9 mouse cellular contexts compared by ENCODE assay signal in the genomic region with DNA sequence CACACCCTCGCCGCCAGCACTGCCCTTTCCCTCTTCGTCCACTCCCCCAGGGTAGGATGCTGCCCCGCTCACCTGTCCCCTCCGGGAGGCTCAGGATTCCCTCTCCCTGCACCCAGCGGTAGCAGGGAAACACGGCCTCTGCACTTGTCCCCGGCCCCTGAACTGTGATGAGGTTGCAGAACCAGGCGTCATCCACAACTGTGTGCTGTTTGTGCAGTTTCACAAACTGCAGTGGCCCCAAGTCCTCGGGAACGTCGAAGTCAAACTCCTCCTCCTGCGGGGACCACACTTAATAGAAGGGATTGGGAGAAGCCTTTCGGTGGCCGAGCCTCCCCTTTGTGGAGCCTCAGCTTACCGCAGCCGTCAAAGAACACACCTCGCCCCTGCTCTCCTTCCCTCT. TPM values are rescaled to one million over a fixed set of nuclear protein-coding genes. Genes with fewer than 3 reads are reported as not detected.
DNase-seq lines count a peak whose midpoint lies in the region; ATAC-seq and TF ChIP-seq lines count a peak whose summit lies in the region.
"Had no signal": no experiment of that assay in that cellular context is flagged by ENCODE, and none has a peak within 500 bp of the region (broad histone marks: within the 10 kb centered on the region; RNA-seq: fewer than 3 reads in every experiment).

No protein-coding gene starts in this region.

- WGBS in heart, embryonic 13.5 days, result 4% methylated on average over 18 of the region's 18 CpGs
- WGBS in hindbrain, postnatal 0 days, result 4% methylated on average over 18 of the region's 18 CpGs
- WGBS in midbrain, embryonic 16.5 days, result 5% methylated on average over 18 of the region's 18 CpGs

- H3K36me3 ChIP-seq in heart, embryonic 13.5 days, result no peaks in the 10 kb centered on the region
- no peaks in the 10 kb centered on the region for H3K36me3 ChIP-seq in hindbrain, postnatal 0 days (ENCODE audit: insufficient read depth, low read length)
- H3K36me3 ChIP-seq in midbrain, embryonic 16.5 days (ENCODE audit: control insufficient read depth, insufficient read depth, low read length), result no peaks in the 10 kb centered on the region
- H3K36me3 ChIP-seq: G1E had no signal

- no peak for DNase-seq in heart, postnatal 14 days
- no peak for DNase-seq in hindbrain, postnatal 0 days (ENCODE audit: low spot score)
- DNase-seq in urinary bladder, postnatal 25 days (ENCODE audit: low spot score), result no peak
- no peak for DNase-seq in right cerebral cortex, postnatal 36 days (ENCODE audit: low spot score in 2 of 2)
- DNase-seq in urinary bladder, adult 18-20 months (ENCODE audit: low spot score in 2 of 2), result no peak

- H3K4me1 ChIP-seq in heart, embryonic 13.5 days, result peaks cover 19% of the 10 kb centered on the region
- H3K4me1 ChIP-seq in hindbrain, postnatal 0 days (ENCODE audit: insufficient read depth, low read length), result no peaks in the 10 kb centered on the region
- no peaks in the 10 kb centered on the region for H3K4me1 ChIP-seq in midbrain, embryonic 16.5 days (ENCODE audit: control insufficient read depth, insufficient read depth, low read length)

- H3K9me3 ChIP-seq in heart, embryonic 13.5 days, result no peaks in the 10 kb centered on the region
- H3K9me3 ChIP-seq in hindbrain, postnatal 0 days (ENCODE audit: low read length), result no peaks in the 10 kb centered on the region
- no peaks in the 10 kb centered on the region for H3K9me3 ChIP-seq in midbrain, embryonic 16.5 days (replicated peaks; ENCODE audit: control insufficient read depth, low read length, poor library complexity, severe bottlenecking)
- H3K9me3 ChIP-seq: G1E had no signal

- peak overlapping the region; percentile 75 for H3K9ac ChIP-seq in heart, embryonic 13.5 days
- no peak overlapping the region for H3K9ac ChIP-seq in hindbrain, postnatal 0 days (replicated peaks; ENCODE audit: low read length)
- no peak overlapping the region for H3K9ac ChIP-seq in midbrain, embryonic 16.5 days (ENCODE audit: low read depth, low read length)

- H3K27ac ChIP-seq in heart, embryonic 13.5 days (replicated peaks), result no peak overlapping the region
- no peak overlapping the region for H3K27ac ChIP-seq in hindbrain, postnatal 0 days
- H3K27ac ChIP-seq in midbrain, embryonic 16.5 days (ENCODE audit: low read length), result no peak overlapping the region

- intact Hi-C loops in heart, postnatal 14 days (cut with DNase I), result no loop called here

- no peak for ATAC-seq in heart, embryonic 13.5 days (ENCODE audit: extremely low read depth, insufficient number of reproducible peaks, low FRiP score, low TSS enrichment)
- peak; percentile 28; the same call in 1 of the 2 replicates for ATAC-seq in common myeloid progenitor, adult 5-6 weeks (replicated peaks; ENCODE audit: low read depth, poor library complexity, severe bottlenecking)
- ATAC-seq in hindbrain, postnatal 0 days, result no peak
- no peak for ATAC-seq in midbrain, embryonic 16.5 days

- peak overlapping the region; percentile 74 for H3K4me2 ChIP-seq in heart, embryonic 13.5 days
- H3K4me2 ChIP-seq in hindbrain, postnatal 0 days (ENCODE audit: low read depth, low read length), result peak overlapping the region; percentile 45
- peak overlapping the region; percentile 4; the same call in 1 of the 2 replicates for H3K4me2 ChIP-seq in midbrain, embryonic 16.5 days (ENCODE audit: low read length)

- H3K27me3 ChIP-seq in heart, embryonic 13.5 days (replicated peaks), result peaks cover 72% of the 10 kb centered on the region
- H3K27me3 ChIP-seq in hindbrain, postnatal 0 days (ENCODE audit: insufficient read depth, low read length), result peaks cover 21% of the 10 kb centered on the region
- H3K27me3 ChIP-seq in midbrain, embryonic 16.5 days (ENCODE audit: control insufficient read depth, insufficient read depth, low read depth, low read length), result peaks cover 43% of the 10 kb centered on the region

- no peak for TF ChIP-seq CTCF in hindbrain, postnatal 0 days (IDR thresholded peaks at IDR 0.05; ENCODE audit: low read depth)

- peak overlapping the region; percentile 50 for H3K4me3 ChIP-seq in heart, embryonic 13.5 days
- peak overlapping the region; percentile 23; the same call in 1 of the 2 replicates for H3K4me3 ChIP-seq in hindbrain, postnatal 0 days (ENCODE audit: low read length)
- H3K4me3 ChIP-seq in midbrain, embryonic 16.5 days (ENCODE audit: low read depth, low read length), result no peak overlapping the region

RNA-seq across cellular contexts. Expression of a gene that starts 0.8 kb away (rescaled TPM):
- polyA plus RNA-seq in heart, embryonic 13.5 days (2015; fragmentation: Nextera tagmentation; extraction: Ambion mirVana), result 2.5 and 3.5 TPM in 2 replicates
- total RNA-seq in heart, postnatal 14 days (2021), result 1 to 10 TPM; 2.7 to 3.1 TPM
- total RNA-seq in common myeloid progenitor, adult 5-6 weeks (2017), result 0.37 TPM in 1 of 2 replicates, not detected in the other
- total RNA-seq in hindbrain, postnatal 0 days (2014; rRNA removed), result 0.16 and 0.36 TPM in 2 replicates
- polyA plus RNA-seq in hindbrain, postnatal 0 days (2015; fragmentation: Nextera tagmentation; extraction: Ambion mirVana), result 0.32 and 0.49 TPM in 2 replicates
- polyA plus RNA-seq in midbrain, embryonic 16.5 days (2015; fragmentation: Nextera tagmentation; extraction: Ambion mirVana), result 0.34 and 0.49 TPM in 2 replicates

RNA-seq across cellular contexts. Expression of a gene that starts 14.7 kb away (rescaled TPM):
- polyA plus RNA-seq in heart, embryonic 13.5 days (2015; fragmentation: Nextera tagmentation; extraction: Ambion mirVana), result 214 and 235 TPM in 2 replicates
- total RNA-seq in heart, postnatal 14 days (2021), result 10 to 100 TPM; 89.0 to 96.3 TPM
- 25.7 and 49.9 TPM in 2 replicates for total RNA-seq in common myeloid progenitor, adult 5-6 weeks (2017)
- 85.4 and 88.6 TPM in 2 replicates for total RNA-seq in hindbrain, postnatal 0 days (2014; rRNA removed)
- polyA plus RNA-seq in hindbrain, postnatal 0 days (2015; fragmentation: Nextera tagmentation; extraction: Ambion mirVana), result 597 and 610 TPM in 2 replicates
- polyA plus RNA-seq in midbrain, embryonic 16.5 days (2015; fragmentation: Nextera tagmentation; extraction: Ambion mirVana), result 368 and 379 TPM in 2 replicates

RNA-seq across cellular contexts. Expression of a gene that starts 14.7 kb away (rescaled TPM):
- 9.0 and 9.5 TPM in 2 replicates for polyA plus RNA-seq in heart, embryonic 13.5 days (2015; fragmentation: Nextera tagmentation; extraction: Ambion mirVana)
- 1 to 10 TPM; 3.1 to 3.2 TPM for total RNA-seq in heart, postnatal 14 days (2021)
- total RNA-seq in common myeloid progenitor, adult 5-6 weeks (2017), result not detected in 2 replicates
- 1.9 and 2.8 TPM in 2 replicates for total RNA-seq in hindbrain, postnatal 0 days (2014; rRNA removed)
- polyA plus RNA-seq in hindbrain, postnatal 0 days (2015; fragmentation: Nextera tagmentation; extraction: Ambion mirVana), result 14.2 and 15.2 TPM in 2 replicates
- 12.0 and 12.7 TPM in 2 replicates for polyA plus RNA-seq in midbrain, embryonic 16.5 days (2015; fragmentation: Nextera tagmentation; extraction: Ambion mirVana)

RNA-seq across cellular contexts. Expression of a gene that starts 16.6 kb away (rescaled TPM):
- polyA plus RNA-seq in heart, embryonic 13.5 days (2015; fragmentation: Nextera tagmentation; extraction: Ambion mirVana), result 125 and 137 TPM in 2 replicates
- 10 to 100 TPM; 34.7 to 38.4 TPM for total RNA-seq in heart, postnatal 14 days (2021)
- total RNA-seq in common myeloid progenitor, adult 5-6 weeks (2017), result 43.5 and 49.9 TPM in 2 replicates
- 61.6 and 96.0 TPM in 2 replicates for total RNA-seq in hindbrain, postnatal 0 days (2014; rRNA removed)
- polyA plus RNA-seq in hindbrain, postnatal 0 days (2015; fragmentation: Nextera tagmentation; extraction: Ambion mirVana), result 172 and 185 TPM in 2 replicates
- polyA plus RNA-seq in midbrain, embryonic 16.5 days (2015; fragmentation: Nextera tagmentation; extraction: Ambion mirVana), result 165 and 167 TPM in 2 replicates

RNA-seq across cellular contexts. Expression of a gene that starts 24.7 kb away (rescaled TPM):
- 17.8 and 18.3 TPM in 2 replicates for polyA plus RNA-seq in heart, embryonic 13.5 days (2015; fragmentation: Nextera tagmentation; extraction: Ambion mirVana)
- 10 to 100 TPM; 26.1 to 32.5 TPM for total RNA-seq in heart, postnatal 14 days (2021)
- 0.41 and 0.82 TPM in 2 replicates for total RNA-seq in common myeloid progenitor, adult 5-6 weeks (2017)
- total RNA-seq in hindbrain, postnatal 0 days (2014; rRNA removed), result 4.9 and 5.0 TPM in 2 replicates
- 2.4 and 2.7 TPM in 2 replicates for polyA plus RNA-seq in hindbrain, postnatal 0 days (2015; fragmentation: Nextera tagmentation; extraction: Ambion mirVana)
- 5.1 and 5.3 TPM in 2 replicates for polyA plus RNA-seq in midbrain, embryonic 16.5 days (2015; fragmentation: Nextera tagmentation; extraction: Ambion mirVana)
- polyA plus RNA-seq: G1E had no signal

Comparison
In these comparisons a context has a peak if more than half of its experiments do, and no peak if none do; other contexts are left out.
1. H3K4me2 ChIP-seq: peak in every context shown above with its lines; median percentile 74 in heart, embryonic 13.5 days; 45 in hindbrain, postnatal 0 days; 4 in midbrain, embryonic 16.5 days.